Mouse (Mus musculus) heart, embryonic 14.5 days (tissue): ENCODE measurements around the gene Myl9. TPM values are rescaled to one million over a fixed set of nuclear protein-coding genes. Genes with fewer than 3 reads are reported as not detected.
A peak's percentile ranks its signal among the peaks of the same experiment; 100 is the strongest.

ENCODE experiments used
- ATAC-seq: fragments of 200-750 bp; cut with Nextera tagmentation; 2 replicates; pipeline ENCODE4 v1.8.0; 2017; ENCODE audit warnings: low read depth, moderate TSS enrichment; ENCODE audit not compliant: insufficient number of reproducible peaks, insufficient read depth, low FRiP score
- H3K27ac ChIP-seq, 2 experiments: fragments of 200-500 bp in 1 of 2; fragments of 300-500 bp in 1 of 2; sonication (generic) in 1 of 2; replicated peaks in 1 of 2; 2 replicates each; pipeline ENCODE4 v1.5.1; 2012 to 2014; ENCODE audit warnings: low read depth in 2 of 2, low read length in 2 of 2, control low read depth in 1 of 2, mild to moderate bottlenecking in 1 of 2, mixed read lengths in 1 of 2; ENCODE audit not compliant: control insufficient read depth in 1 of 2, insufficient read depth in 1 of 2
- H3K27me3 ChIP-seq: fragments of 300-500 bp; sonication (generic); 2 replicates; pipeline ENCODE4 v1.6.1; 2014; ENCODE audit warnings: mild to moderate bottlenecking, low read length, control low read depth; ENCODE audit not compliant: control insufficient read depth, insufficient read depth
- H3K36me3 ChIP-seq: fragments of 300-500 bp; sonication (generic); 2 replicates; pipeline ENCODE4 v1.6.1; 2014; ENCODE audit warnings: mild to moderate bottlenecking, control low read depth, low read length, mixed read lengths; ENCODE audit not compliant: control insufficient read depth, insufficient read depth
- H3K4me1 ChIP-seq, 2 experiments: fragments of 200-500 bp in 1 of 2; fragments of 300-500 bp in 1 of 2; sonication (generic) in 1 of 2; 2 replicates each; pipeline ENCODE4 v1.6.1; 2012 to 2014; ENCODE audit warnings: low read length in 2 of 2, control low read depth in 1 of 2, mixed read lengths in 1 of 2; ENCODE audit not compliant: control insufficient read depth in 2 of 2, insufficient read depth in 2 of 2
- H3K4me2 ChIP-seq: fragments of 300-500 bp; sonication (generic); 2 replicates; pipeline ENCODE4 v1.6.1; 2014; ENCODE audit warnings: mild to moderate bottlenecking, low read length
- H3K4me3 ChIP-seq, 2 experiments: fragments of 200-500 bp in 1 of 2; fragments of 300-500 bp in 1 of 2; sonication (generic) in 1 of 2; 2 replicates each; pipeline ENCODE4 v1.5.1; 2012 to 2014; ENCODE audit warnings: low read length in 2 of 2, mild to moderate bottlenecking in 2 of 2, control low read depth in 1 of 2, low read depth in 1 of 2, moderate library complexity in 1 of 2; ENCODE audit not compliant: control insufficient read depth in 1 of 2, insufficient read depth in 1 of 2
- H3K9ac ChIP-seq: fragments of 300-500 bp; sonication (generic); 2 replicates; pipeline ENCODE4 v1.6.1; 2014; ENCODE audit warnings: mild to moderate bottlenecking, low read length
- H3K9me3 ChIP-seq: fragments of 300-500 bp; sonication (generic); 2 replicates; pipeline ENCODE4 v1.6.1; 2016; ENCODE audit warnings: low read length, control low read depth; ENCODE audit not compliant: control insufficient read depth
- WGBS: fragments of 180-500 bp; shearing (Covaris S2); extraction: QIAGEN DNeasy Blood & Tissue Kit; methylation state at CpG from one replicate; pipeline ENCODE4 v1.1.7; 2014; 5-methylcytosine and 5-hydroxymethylcytosine counted together
- polyA plus RNA-seq: library from polyadenylated mRNA; unstranded; fragments of >200 nt; fragmentation: Nextera tagmentation; extraction: Ambion mirVana; gene quantifications from 2 replicates; pipeline ENCODE4 v1.2.1, GENCODE M21; 2014

Gene Myl9
- polyA plus RNA-seq = 2,013 and 2,167 TPM in 2 replicates

DNA sequence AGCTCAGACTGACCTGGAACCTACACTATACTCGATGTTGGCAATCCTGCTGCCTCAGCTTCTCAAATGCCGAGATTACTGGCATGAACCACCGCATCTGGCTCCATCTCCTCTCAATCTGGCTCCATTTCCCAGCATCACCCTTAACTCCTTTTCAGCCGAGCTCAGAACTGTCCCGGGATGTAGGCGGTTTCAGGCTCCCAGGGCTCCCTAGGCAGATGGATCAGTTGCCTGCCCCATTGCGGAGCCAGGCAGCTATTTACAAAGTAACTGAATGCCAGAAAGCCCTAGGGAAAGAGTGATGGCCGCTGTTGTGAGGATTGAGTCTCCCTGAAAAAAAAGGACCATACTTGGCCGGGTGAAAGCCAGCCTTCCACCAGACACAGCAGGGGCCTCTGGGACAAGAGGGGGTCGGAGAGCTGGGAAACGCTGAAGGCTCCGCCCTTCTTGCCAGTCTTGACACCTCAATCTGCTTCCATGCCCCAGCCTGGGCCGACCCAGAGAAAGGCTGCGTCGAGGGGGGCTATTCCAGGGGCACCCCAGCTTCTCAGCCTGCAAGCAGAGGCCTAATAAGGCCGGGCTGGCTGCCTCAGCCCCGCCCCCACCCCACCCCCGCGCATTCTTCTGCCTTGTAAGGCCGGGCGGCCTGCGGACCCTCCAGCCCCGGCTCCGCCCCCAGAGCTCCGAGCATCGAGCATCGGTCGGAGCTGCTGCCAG is at the start of gene Myl9:
Gene Myl9, plus strand, starts transcription at position 683 of the 717 bp plus-strand sequence.
- peaks cover 28 to 32% of the 10 kb centered on the region in 2 experiments for H3K4me1 ChIP-seq
- peak; percentile 87 for ATAC-seq
- 4% methylated on average over 28 of the region's 28 CpGs for WGBS

DNA sequence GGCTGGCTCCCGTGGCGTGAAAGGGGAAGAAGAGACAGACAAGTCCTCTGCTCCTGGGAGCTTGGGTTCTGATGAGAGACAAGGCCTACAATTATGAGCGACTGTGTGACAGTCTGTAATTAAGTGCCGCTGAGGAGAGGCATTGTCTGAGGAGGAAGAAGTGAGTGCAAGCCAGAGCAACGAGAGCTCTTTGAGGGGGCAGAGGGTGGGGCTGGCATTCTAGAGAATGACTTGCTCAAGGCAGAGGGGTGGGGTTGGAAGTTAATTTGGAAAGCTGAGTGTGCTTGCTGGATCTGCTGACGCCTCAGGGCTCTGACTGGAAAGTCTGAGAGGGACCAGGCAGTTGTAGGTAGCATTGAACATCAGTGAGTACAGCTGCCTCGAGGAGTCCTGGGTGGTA is 48.9 kb upstream of the Myl9 start:
- Histone ChIP-seq H3K36me3 (no peaks in the 10 kb centered on the region), H3K9me3 (no peaks in the 10 kb centered on the region), H3K9ac (peak overlapping the region; percentile 38; the same call in 1 of the 2 replicates), H3K4me3 (no peak overlapping the region), H3K27me3 (no peaks in the 10 kb centered on the region), H3K27ac (peak overlapping the region; percentile 25 to 46; a peak in 3 of 4 replicates), H3K4me1 (peaks cover 40 to 70% of the 10 kb centered on the region in 2 experiments), H3K4me2 (peak overlapping the region; percentile 35)
- no peak for ATAC-seq
- 26% methylated on average over 7 of the region's 7 CpGs for WGBS

More for the DNA sequence above, at the start of gene Myl9:
- H3K9ac ChIP-seq = peak within 1 kb of the TSS; percentile 88
- peaks cover 14% of the 10 kb centered on the region for H3K36me3 ChIP-seq
- H3K4me3 ChIP-seq = peak within 1 kb of the TSS; percentile 54 to 58
- H3K4me2 ChIP-seq = peak within 1 kb of the TSS; percentile 72
- no peaks in the 10 kb centered on the region for H3K27me3 ChIP-seq
- H3K9me3 ChIP-seq = no peaks in the 10 kb centered on the region
- H3K27ac ChIP-seq = peak within 1 kb of the TSS; percentile 92 to 99

DNA sequence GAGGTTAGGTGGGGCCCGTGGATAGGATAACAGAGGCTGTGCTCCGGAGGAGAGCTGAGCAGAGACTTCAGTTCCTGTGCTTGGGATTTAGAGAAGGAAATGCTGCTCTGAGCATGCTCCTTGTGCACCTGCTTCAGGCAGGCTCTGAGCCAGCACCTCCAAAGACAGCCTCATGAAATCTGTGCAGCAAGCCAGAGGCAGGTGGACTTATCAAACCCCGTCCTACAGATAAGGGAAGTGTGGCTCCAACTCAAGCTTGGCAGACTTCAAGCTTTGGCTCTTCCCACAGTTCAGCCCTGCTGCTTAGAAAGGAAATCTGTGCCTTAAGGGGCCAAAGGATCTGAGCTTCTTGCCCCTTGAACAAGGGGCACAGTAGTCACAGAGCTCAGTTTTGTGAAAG is 48.3 kb upstream of the Myl9 start:
- Histone ChIP-seq H3K4me1 (peaks cover 41 to 75% of the 10 kb centered on the region in 2 experiments), H3K27me3 (no peaks in the 10 kb centered on the region), H3K4me3 (no peak overlapping the region), H3K9me3 (no peaks in the 10 kb centered on the region), H3K9ac (peak overlapping the region; percentile 38; the same call in 1 of the 2 replicates), H3K36me3 (no peaks in the 10 kb centered on the region), H3K27ac (peak overlapping the region; percentile 46 to 49; a peak in 3 of 4 replicates), H3K4me2 (peak overlapping the region; percentile 35)
- ATAC-seq = no peak
- WGBS = 6% methylated on average over 3 of the region's 3 CpGs

DNA sequence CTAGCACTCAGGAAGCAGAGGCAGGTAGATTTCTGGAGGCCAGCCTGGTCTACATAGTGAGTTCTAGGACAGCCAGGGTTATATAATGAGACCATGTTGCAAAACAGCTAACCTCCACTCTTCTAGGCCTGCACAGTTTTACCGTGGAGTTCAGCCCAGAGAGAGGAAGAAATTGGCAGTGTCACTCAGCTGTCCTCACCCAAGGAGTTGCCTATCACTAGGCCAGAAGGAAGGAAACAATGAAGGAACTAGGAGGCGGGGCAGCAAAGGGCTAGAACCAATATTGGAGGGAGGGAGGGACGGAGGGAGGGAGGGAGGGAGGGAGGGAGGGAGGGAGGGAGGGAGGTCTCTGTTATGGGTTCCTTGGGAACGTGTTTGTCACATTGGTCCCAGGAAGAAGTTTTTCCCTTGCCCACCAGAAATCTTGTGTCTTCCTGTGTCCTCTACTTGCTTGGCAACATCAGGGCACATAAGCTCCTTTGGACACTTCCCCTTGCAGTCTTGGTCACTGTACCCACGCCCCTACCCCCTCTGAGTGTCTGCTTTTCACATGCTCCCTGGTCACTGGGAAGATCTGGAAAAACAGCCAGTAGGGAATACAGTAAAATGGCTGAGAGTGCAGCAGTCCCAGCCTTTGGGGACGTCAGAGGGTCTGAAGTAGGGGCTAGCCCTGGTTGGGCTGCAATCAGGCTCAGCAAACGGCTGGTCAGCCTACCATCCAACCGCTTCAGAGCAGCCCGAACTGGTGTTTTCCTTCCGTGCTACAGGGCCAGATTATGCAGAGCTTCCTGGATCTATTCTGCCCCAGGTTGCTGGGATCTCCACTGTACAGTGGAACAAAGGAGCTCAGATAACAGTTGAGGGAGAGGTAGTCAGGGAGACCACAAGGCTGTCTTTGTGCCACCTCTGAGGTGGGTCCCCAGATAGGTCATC is 45.4 kb upstream of the Myl9 start:
- no peaks in the 10 kb centered on the region for H3K27me3 ChIP-seq
- H3K4me1 ChIP-seq = peaks cover 43 to 77% of the 10 kb centered on the region in 2 experiments
- WGBS = 29% methylated on average over 9 of the region's 10 CpGs
- H3K4me2 ChIP-seq = peak overlapping the region; percentile 17; the same call in 1 of the 2 replicates
- H3K4me3 ChIP-seq = no peak overlapping the region
- H3K9ac ChIP-seq = 0 out of 2 replicates have a peak overlapping the region, but pooled peaks have one; percentile 9
- no peak for ATAC-seq
- H3K36me3 ChIP-seq = 0 out of 2 replicates have a peak, but pooled peaks cover 4% of the 10 kb centered on the region
- no peaks in the 10 kb centered on the region for H3K9me3 ChIP-seq
- peak overlapping the region; percentile 18 to 41; a peak in 2 of 4 replicates for H3K27ac ChIP-seq

DNA sequence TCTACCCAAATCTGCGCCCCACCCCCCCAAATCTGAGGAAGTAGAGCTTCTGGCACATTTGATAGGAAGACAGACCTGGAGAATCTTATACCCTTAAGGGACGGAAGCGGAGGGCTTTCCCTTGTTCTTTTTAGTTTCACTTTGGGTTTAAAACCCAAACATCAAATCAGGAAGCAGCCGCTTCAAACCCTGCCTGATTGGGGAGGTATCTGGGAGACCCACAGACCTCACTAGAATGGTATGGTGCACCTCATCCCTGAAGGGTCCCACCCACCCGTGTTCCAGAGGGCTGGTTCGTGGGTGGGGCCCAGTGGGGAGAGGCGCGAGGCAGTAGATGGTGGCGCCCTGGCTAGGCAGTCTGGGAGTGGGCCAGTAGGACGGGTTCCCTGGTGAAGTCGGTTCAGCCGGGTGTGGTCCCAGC is 44.7 kb upstream of the Myl9 start:
- peaks cover 43 to 77% of the 10 kb centered on the region in 2 experiments for H3K4me1 ChIP-seq
- no peaks in the 10 kb centered on the region for H3K9me3 ChIP-seq
- no peak overlapping the region for H3K4me3 ChIP-seq
- 68% methylated on average over 12 of the region's 12 CpGs for WGBS
- 0 out of 2 replicates have a peak, but pooled peaks cover 4% of the 10 kb centered on the region for H3K36me3 ChIP-seq
- ATAC-seq = 0 out of 2 replicates have a peak, but pooled peaks have one; percentile 15
- H3K27me3 ChIP-seq = no peaks in the 10 kb centered on the region
- H3K4me2 ChIP-seq = peak overlapping the region; percentile 17; the same call in 1 of the 2 replicates
- H3K27ac ChIP-seq = 0 out of 4 replicates have a peak overlapping the region, but pooled peaks of 1 of the 2 experiments have one; percentile 41
- H3K9ac ChIP-seq = no peak overlapping the region

DNA sequence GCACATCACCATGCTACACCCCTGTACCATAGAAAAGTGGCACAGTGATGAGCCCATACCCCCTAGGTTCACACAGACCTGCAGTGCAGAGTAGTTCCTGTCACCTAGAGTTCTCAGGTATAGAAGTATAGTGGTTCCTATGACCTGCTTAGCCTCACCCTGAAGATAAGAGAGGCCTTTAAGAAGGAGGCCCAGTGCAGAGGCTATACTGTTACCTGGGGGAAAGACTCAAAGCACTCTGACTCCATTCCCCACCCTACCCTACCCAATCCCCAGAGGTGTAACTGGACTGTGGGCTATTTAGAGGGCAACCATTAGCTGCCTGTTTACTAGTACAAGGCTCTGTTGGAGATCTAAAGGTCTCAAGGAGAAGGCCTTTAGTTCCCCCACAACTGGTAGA is 43.6 kb upstream of the Myl9 start:
- Histone ChIP-seq H3K4me3 (no peak overlapping the region), H3K4me2 (no peak overlapping the region), H3K36me3 (0 out of 2 replicates have a peak, but pooled peaks cover 4% of the 10 kb centered on the region), H3K27me3 (no peaks in the 10 kb centered on the region), H3K9me3 (no peaks in the 10 kb centered on the region), H3K4me1 (peaks cover 43 to 77% of the 10 kb centered on the region in 2 experiments), H3K9ac (0 out of 2 replicates have a peak overlapping the region, but pooled peaks have one; percentile 23), H3K27ac (peak overlapping the region in 1 of 2 experiments; percentile 49; a peak in 1 of 4 replicates)
- no peak for ATAC-seq

DNA sequence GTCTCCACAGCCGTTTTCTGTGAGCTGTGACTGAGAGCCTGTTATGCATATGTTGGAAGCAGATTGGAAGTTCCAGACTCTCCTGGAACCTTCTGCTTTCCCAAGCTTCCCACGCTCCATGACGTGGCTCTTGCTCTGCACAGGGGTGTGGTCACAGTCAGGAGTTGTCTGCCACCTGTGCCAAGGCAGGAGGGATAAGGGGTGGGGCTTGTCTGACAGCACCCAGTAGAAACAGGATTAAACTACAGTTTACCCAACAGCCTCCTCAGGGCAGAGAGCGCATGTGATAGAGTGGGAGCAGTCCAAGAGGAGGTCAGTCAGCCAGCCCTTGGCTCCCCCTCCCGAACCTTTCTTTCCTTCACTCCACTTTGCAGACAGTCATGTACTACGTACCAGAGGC is 43.1 kb upstream of the Myl9 start:
- Histone ChIP-seq H3K4me3 (no peak overlapping the region), H3K36me3 (0 out of 2 replicates have a peak, but pooled peaks cover 4% of the 10 kb centered on the region), H3K4me2 (no peak overlapping the region), H3K27me3 (no peaks in the 10 kb centered on the region), H3K9ac (0 out of 2 replicates have a peak overlapping the region, but pooled peaks have one; percentile 23), H3K4me1 (peaks cover 41 to 77% of the 10 kb centered on the region in 2 experiments), H3K9me3 (no peaks in the 10 kb centered on the region), H3K27ac (peak overlapping the region in 1 of 2 experiments; percentile 49; a peak in 1 of 4 replicates)
- 40% methylated on average over 6 of the region's 6 CpGs for WGBS
- no peak for ATAC-seq
